Mouse (Mus musculus) limb, embryonic 14.5 days (tissue): Measurements from ENCODE around the gene G430095P16Rik. TPM values are rescaled to one million over a fixed set of nuclear protein-coding genes. Genes with fewer than 3 reads are reported as not detected.

Experiments
- ATAC-seq: fragments of 200-750 bp; cut with Nextera tagmentation; 2 replicates; pipeline ENCODE4 v1.8.0; 2017; ENCODE audit warnings: low read depth, moderate number of reproducible peaks, moderate TSS enrichment; ENCODE audit not compliant: low FRiP score
- DNase-seq: peaks from one replicate; pipeline ENCODE4 v3.0.0-alpha.2; 2015; ENCODE audit warnings: low spot score
- H3K27ac ChIP-seq: fragments of 300-500 bp; sonication (generic); replicated peaks from 2 replicates; pipeline ENCODE4 v1.5.1; 2014; ENCODE audit warnings: low read depth, mild to moderate bottlenecking, low read length, moderate library complexity, mixed read lengths
- H3K27me3 ChIP-seq: fragments of 300-500 bp; sonication (generic); 2 replicates; pipeline ENCODE4 v1.6.1; 2014; ENCODE audit warnings: low read length, mixed read lengths; ENCODE audit not compliant: control insufficient read depth, insufficient read depth
- H3K36me3 ChIP-seq: fragments of 300-500 bp; sonication (generic); 2 replicates; pipeline ENCODE4 v1.6.1; 2014; ENCODE audit warnings: mild to moderate bottlenecking, low read length, moderate library complexity, mixed read lengths; ENCODE audit not compliant: control insufficient read depth, insufficient read depth
- H3K4me1 ChIP-seq: fragments of 300-500 bp; sonication (generic); 2 replicates; pipeline ENCODE4 v1.6.1; 2014; ENCODE audit warnings: antibody characterized with exemption, low read length, mixed read lengths; ENCODE audit not compliant: control insufficient read depth, insufficient read depth
- H3K4me2 ChIP-seq: fragments of 300-500 bp; sonication (generic); replicated peaks from 2 replicates; pipeline ENCODE4 v1.6.1; 2014; ENCODE audit warnings: low read depth, mild to moderate bottlenecking, low read length, moderate library complexity; ENCODE audit not compliant: severe bottlenecking
- H3K4me3 ChIP-seq: fragments of 300-500 bp; sonication (generic); replicated peaks from 2 replicates; pipeline ENCODE4 v1.5.1; 2014; ENCODE audit warnings: low read length
- H3K9ac ChIP-seq: fragments of 300-500 bp; sonication (generic); 2 replicates; pipeline ENCODE4 v1.6.1; 2014; ENCODE audit warnings: mild to moderate bottlenecking, low read depth, low read length, moderate library complexity; ENCODE audit not compliant: severe bottlenecking
- H3K9me3 ChIP-seq: fragments of 300-500 bp; sonication (generic); 2 replicates; pipeline ENCODE4 v1.6.1; 2016; ENCODE audit warnings: low read length; ENCODE audit not compliant: control insufficient read depth
- POLR2A ChIP-seq: fragments of 200-500 bp; IDR thresholded peaks from 2 replicates; pipeline ENCODE4 v1.8.0; 2012; ENCODE audit warnings: inconsistent platforms, mild to moderate bottlenecking, moderate library complexity, borderline replicate concordance; ENCODE audit not compliant: insufficient read depth, insufficient read length; ENCODE audit errors: extremely low read depth
- WGBS: fragments of 180-500 bp; shearing (Covaris S2); extraction: QIAGEN DNeasy Blood & Tissue Kit; methylation state at CpG from one replicate; pipeline ENCODE4 v1.1.7; 2014; 5-methylcytosine and 5-hydroxymethylcytosine counted together
- polyA plus RNA-seq, 2 experiments: library from polyadenylated mRNA; depleted of rRNA in 1 of 2; stranded (reverse) in 1 of 2; unstranded in 1 of 2; fragments of >200 nt; fragmentation: Nextera tagmentation in 1 of 2; extraction: Ambion mirVana in 1 of 2; gene quantifications; 2 replicates each; pipeline versions ENCODE4 v1.2.1 to v1.2.3; 2012 to 2014

The G430095P16Rik gene
- polyA plus RNA-seq, 2 experiments, result 4.3 to 5.7 TPM

DNA sequence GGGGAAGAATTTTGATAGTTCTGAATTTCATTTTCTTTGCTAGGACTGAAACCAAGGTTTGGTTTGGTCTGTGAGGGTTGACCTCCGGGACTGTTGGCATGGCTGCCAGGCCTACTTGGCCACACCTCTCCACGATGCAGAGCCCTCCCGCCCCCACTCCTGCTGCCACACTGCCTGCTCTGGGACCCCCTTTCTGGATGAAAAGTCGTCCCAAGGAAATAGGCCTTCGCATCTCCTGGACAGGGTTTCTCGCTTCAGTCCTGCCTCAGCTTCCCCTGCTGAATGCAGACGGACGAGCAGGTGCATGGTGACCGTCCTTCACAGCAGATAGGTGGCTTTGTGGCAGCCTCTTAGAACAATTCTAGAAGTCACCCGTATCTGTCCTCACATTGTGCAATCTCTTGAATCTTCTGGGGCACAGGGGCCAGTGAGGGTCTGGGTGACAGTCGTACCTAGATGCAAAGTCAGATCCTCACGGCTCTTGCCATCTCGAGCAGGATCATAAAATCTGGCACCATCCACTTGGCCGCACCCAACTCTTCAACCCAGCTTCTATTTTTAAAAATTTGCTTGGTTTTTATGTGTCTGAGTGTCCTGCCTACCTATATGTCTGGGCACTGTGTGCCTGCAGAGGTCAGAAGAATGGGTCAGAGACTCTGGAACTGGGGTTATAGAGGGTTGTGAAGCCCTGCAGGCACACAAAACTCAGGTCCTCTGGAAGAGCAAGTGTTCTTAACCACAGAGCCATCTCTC is 45.7 kb downstream of the G430095P16Rik start:
- peaks cover 53% of the 10 kb centered on the region for H3K4me1 ChIP-seq
- WGBS, result 92% methylated on average over 14 of the region's 14 CpGs
- no peak overlapping the region for H3K27ac ChIP-seq
- no peak overlapping the region for H3K4me2 ChIP-seq
- H3K36me3 ChIP-seq, result peaks cover 66% of the 10 kb centered on the region
- H3K4me3 ChIP-seq, result no peak overlapping the region
- TF ChIP-seq POLR2A, result no peak
- DNase-seq, result no peak
- H3K9me3 ChIP-seq, result no peaks in the 10 kb centered on the region
- ATAC-seq, result no peak
- no peaks in the 10 kb centered on the region for H3K27me3 ChIP-seq
- no peak overlapping the region for H3K9ac ChIP-seq

DNA sequence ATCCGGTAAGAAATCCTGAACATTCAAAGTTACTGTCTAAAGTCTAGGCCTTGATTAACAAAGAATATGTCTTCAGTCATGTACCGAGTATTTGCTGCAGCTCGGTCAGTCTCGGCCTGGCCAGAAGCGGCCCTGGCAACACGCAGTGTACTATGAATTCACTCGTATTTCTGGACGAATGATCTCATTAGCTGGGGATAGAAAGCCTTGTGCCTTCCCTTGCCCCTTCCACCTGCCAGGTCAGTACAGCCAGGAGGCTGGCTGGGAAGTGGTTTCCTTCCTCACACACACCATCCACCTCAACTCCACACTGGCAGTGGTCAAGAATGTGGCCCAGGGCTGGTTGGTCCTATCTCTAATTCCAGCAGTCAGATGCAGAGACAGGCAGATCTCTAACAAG is 46.5 kb downstream of the G430095P16Rik start:
- H3K4me1 ChIP-seq, result peaks cover 53% of the 10 kb centered on the region
- H3K27ac ChIP-seq, result no peak overlapping the region
- WGBS, result 85% methylated on average over 8 of the region's 8 CpGs
- TF ChIP-seq POLR2A, result no peak
- peaks cover 61% of the 10 kb centered on the region for H3K36me3 ChIP-seq
- H3K9ac ChIP-seq, result no peak overlapping the region
- H3K4me2 ChIP-seq, result no peak overlapping the region
- ATAC-seq, result no peak
- H3K9me3 ChIP-seq, result no peaks in the 10 kb centered on the region
- H3K4me3 ChIP-seq, result no peak overlapping the region
- DNase-seq, result no peak
- H3K27me3 ChIP-seq, result no peaks in the 10 kb centered on the region

DNA sequence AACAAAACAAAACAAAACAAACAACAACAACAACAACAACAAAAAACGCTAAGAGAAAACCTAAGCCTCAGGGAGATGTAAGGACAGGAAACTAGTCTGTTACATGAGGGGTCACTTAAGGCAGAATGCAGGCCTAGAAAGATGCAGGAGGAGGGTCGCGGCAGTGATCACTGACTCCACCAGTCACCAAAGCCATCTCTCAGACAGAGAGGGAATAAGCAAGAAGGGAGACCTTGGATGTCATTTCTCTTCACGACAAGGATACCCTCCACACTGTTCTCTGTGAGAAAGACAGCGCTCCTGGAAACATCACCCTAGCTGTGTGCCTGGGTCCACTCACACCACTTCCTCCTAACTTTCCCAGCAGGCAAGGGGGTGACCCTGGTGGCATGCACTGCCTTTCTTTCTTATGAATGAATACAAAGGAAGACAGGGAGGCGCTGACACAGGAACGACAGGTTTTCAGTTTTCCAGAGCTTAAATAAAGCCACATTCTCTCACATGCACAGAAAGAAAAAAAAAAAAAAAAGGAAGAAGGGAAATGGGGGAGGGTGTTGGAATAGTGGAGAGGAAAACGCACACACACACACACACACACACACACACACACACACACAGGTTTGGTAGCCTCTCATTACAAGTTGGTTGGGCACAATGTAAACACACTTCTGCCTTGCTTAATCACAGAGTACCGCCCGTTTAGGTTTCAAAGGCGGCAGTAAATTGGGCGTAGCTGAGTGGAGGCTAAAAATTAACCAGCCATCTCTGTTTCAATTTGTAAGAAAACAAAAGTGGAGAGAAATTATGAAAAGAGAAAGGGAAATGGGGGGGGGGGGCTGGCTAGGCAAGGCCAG is 47.5 kb downstream of the G430095P16Rik start:
- DNase-seq (no peak), ATAC-seq (no peak)
- H3K4me1 ChIP-seq, result peaks cover 54% of the 10 kb centered on the region
- peak overlapping the region; percentile 19; the same call in 1 of the 2 replicates for H3K4me3 ChIP-seq
- TF ChIP-seq POLR2A, result no peak
- H3K9me3 ChIP-seq, result no peaks in the 10 kb centered on the region
- peaks cover 55% of the 10 kb centered on the region for H3K36me3 ChIP-seq
- no peak overlapping the region for H3K27ac ChIP-seq
- WGBS, result 41% methylated on average over 12 of the region's 12 CpGs
- H3K4me2 ChIP-seq, result peak overlapping the region; percentile 69
- no peaks in the 10 kb centered on the region for H3K27me3 ChIP-seq
- H3K9ac ChIP-seq, result peak overlapping the region; percentile 13; the same call in 1 of the 2 replicates

DNA sequence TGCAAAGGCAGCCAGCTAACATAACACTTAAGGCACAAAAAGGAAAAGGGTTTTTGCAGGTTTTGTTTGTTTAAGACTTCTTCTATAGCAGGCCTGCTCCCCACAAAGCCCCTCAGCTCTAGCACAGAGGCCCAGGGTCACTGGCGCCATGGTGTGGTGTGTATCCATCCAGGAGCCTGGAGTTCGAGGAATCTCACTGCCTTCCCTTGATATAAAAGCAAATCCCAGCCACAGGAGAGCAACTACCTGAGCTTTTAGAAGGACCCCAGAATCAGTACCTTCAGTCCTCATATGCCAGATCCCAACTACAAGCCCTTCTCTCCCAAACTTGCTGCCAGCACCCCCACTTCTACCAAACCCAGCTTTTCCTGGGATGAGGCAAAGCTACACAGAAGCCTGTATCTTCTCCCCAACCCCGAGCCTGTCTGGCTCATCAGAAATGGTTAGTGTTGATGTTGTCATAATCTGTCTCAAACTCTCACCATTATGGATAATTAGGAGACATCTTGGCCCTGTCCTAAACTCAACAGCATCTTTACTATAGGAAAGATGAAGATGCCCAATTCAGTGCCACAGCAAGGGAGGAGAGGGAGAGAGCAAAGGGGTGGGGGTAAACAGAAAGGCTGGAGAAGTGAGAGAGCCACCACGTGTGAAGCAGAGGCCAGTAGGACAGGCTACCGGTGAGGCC is 48.3 kb downstream of the G430095P16Rik start:
- H3K36me3 ChIP-seq, result peaks cover 58% of the 10 kb centered on the region
- H3K9me3 ChIP-seq, result no peaks in the 10 kb centered on the region
- peak overlapping the region; percentile 38 for H3K4me3 ChIP-seq
- peak overlapping the region; percentile 69 for H3K4me2 ChIP-seq
- WGBS, result 29% methylated on average over 5 of the region's 5 CpGs
- ATAC-seq (no peak), DNase-seq (no peak)
- TF ChIP-seq POLR2A, result no peak
- H3K27me3 ChIP-seq, result no peaks in the 10 kb centered on the region
- H3K9ac ChIP-seq, result 0 out of 2 replicates have a peak overlapping the region, but pooled peaks have one; percentile 45
- no peak overlapping the region; the same call in 1 of the 2 replicates for H3K27ac ChIP-seq
- H3K4me1 ChIP-seq, result peaks cover 59% of the 10 kb centered on the region

DNA sequence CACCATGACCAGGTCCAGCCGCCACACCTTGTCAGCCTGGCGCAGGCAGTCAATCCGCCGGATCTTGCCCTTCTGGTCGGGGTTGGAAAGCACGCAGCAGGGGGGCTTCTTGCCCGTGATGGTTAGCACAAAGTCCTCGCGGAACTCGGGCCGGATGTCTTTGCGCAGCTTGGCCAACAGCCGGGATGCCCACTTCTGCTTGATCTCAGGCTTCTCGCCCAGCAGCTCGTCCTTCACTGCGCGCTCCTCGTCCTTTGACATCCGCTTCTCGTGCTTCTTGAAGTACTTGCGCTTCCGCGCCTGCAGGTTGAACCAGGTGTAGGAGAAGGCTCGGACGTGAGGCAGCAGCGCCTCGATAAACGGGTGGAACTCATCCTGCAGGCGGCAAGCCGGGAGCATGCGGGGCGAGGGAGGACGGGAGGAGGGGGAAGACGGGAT is 49.2 kb downstream of the G430095P16Rik start:
- H3K4me1 ChIP-seq, result peaks cover 54% of the 10 kb centered on the region
- H3K9me3 ChIP-seq, result no peaks in the 10 kb centered on the region
- TF ChIP-seq POLR2A, result no peak
- peak overlapping the region; percentile 45 for H3K9ac ChIP-seq
- WGBS, result 6% methylated on average over 34 of the region's 34 CpGs
- H3K36me3 ChIP-seq, result peaks cover 55% of the 10 kb centered on the region
- H3K4me2 ChIP-seq, result peak overlapping the region; percentile 69
- DNase-seq (no peak), ATAC-seq (no peak)
- no peaks in the 10 kb centered on the region for H3K27me3 ChIP-seq
- peak overlapping the region; percentile 38 for H3K4me3 ChIP-seq
- no peak overlapping the region for H3K27ac ChIP-seq
